Mouse (Mus musculus): ENCODE measurements around the gene Nkx1-1. TPM values are rescaled to one million over a fixed set of nuclear protein-coding genes. Genes with fewer than 3 reads are reported as not detected.

The Nkx1-1 gene
- polyA plus RNA-seq, 1 experiment from 2014 or later = not detected

GRCm38 (mm10) chr5:33396828-33397227 is 36.9 kb downstream of the Nkx1-1 start:
- Histone ChIP-seq H3K9me3 (ENCODE audit: control insufficient read depth, low read length) (no peaks in the 10 kb centered on the region), H3K27me3 (ENCODE audit: control insufficient read depth, insufficient read depth, low read length) (no peaks in the 10 kb centered on the region), H3K4me2 (ENCODE audit: low read length) (no peak overlapping the region), H3K27ac (replicated peaks in 1 of 2; ENCODE audit: control insufficient read depth in 1 of 2, insufficient read depth in 1 of 2, low read depth in 2 of 2, low read length in 2 of 2) (no peak overlapping the region), H3K36me3 (ENCODE audit: control insufficient read depth, insufficient read depth, low read length) (0 out of 2 replicates have a peak, but pooled peaks cover 6% of the 10 kb centered on the region), H3K9ac (ENCODE audit: low read length) (no peak overlapping the region), H3K4me3 (ENCODE audit: control insufficient read depth in 1 of 2, insufficient read depth in 1 of 2, low read depth in 1 of 2, low read length in 2 of 2) (no peak overlapping the region), H3K4me1 (ENCODE audit: control insufficient read depth in 2 of 2, insufficient read depth in 2 of 2, low read length in 2 of 2) (peaks cover 6 to 16% of the 10 kb centered on the region in 2 experiments)
- ATAC-seq (ENCODE audit: insufficient number of reproducible peaks, insufficient read depth, low FRiP score, low read depth) = no peak
- WGBS = 85% methylated on average over 7 of the region's 7 CpGs

GRCm38 (mm10) chr5:33395693-33396092 is 38.1 kb downstream of the Nkx1-1 start:
- 87% methylated on average over 11 of the region's 11 CpGs for WGBS
- H3K4me3 ChIP-seq (ENCODE audit: control insufficient read depth in 1 of 2, insufficient read depth in 1 of 2, low read depth in 1 of 2, low read length in 2 of 2) = no peak overlapping the region
- H3K9me3 ChIP-seq (ENCODE audit: control insufficient read depth, low read length) = no peaks in the 10 kb centered on the region
- H3K27ac ChIP-seq (replicated peaks in 1 of 2; ENCODE audit: control insufficient read depth in 1 of 2, insufficient read depth in 1 of 2, low read depth in 2 of 2, low read length in 2 of 2) = no peak overlapping the region
- H3K27me3 ChIP-seq (ENCODE audit: control insufficient read depth, insufficient read depth, low read length) = no peaks in the 10 kb centered on the region
- 0 out of 2 replicates have a peak, but pooled peaks cover 10% of the 10 kb centered on the region for H3K36me3 ChIP-seq (ENCODE audit: control insufficient read depth, insufficient read depth, low read length)
- no peak for ATAC-seq (ENCODE audit: insufficient number of reproducible peaks, insufficient read depth, low FRiP score, low read depth)
- H3K9ac ChIP-seq (ENCODE audit: low read length) = no peak overlapping the region
- peaks cover 2 to 12% of the 10 kb centered on the region in 2 experiments for H3K4me1 ChIP-seq (ENCODE audit: control insufficient read depth in 2 of 2, insufficient read depth in 2 of 2, low read length in 2 of 2)
- no peak overlapping the region for H3K4me2 ChIP-seq (ENCODE audit: low read length)

GRCm38 (mm10) chr5:33393803-33394202 is 40.0 kb downstream of the Nkx1-1 start:
- Histone ChIP-seq H3K27ac (replicated peaks in 1 of 2; ENCODE audit: control insufficient read depth in 1 of 2, insufficient read depth in 1 of 2, low read depth in 2 of 2, low read length in 2 of 2) (no peak overlapping the region), H3K27me3 (ENCODE audit: control insufficient read depth, insufficient read depth, low read length) (no peaks in the 10 kb centered on the region)
- ATAC-seq (ENCODE audit: insufficient number of reproducible peaks, insufficient read depth, low FRiP score, low read depth) = 0 out of 2 replicates have a peak, but pooled peaks have one; percentile 42

DNA sequence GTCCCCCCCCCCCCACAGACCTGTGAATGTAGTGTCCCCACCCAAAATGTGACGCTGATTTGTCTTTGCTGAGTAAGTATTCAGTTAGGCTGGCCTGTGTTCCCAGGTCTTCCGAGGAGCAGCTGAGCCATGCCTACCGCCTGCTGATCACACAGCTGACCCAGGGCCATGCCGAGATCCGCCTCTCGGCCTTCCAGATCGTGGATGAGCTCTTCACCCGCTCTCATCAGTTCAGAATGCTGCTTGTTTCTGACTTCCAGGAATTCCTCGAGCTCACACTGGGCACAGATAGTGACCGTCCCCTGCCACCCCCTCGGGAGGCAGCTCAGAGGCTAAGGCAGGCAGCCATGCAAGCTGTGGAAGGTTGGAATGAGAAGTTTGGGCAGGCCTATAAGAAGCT is 46.2 kb downstream of the Nkx1-1 start:
- no peak overlapping the region for H3K9ac ChIP-seq (ENCODE audit: low read length)
- no peak overlapping the region for H3K4me2 ChIP-seq (ENCODE audit: low read length)
- H3K4me1 ChIP-seq (ENCODE audit: control insufficient read depth in 2 of 2, insufficient read depth in 2 of 2, low read length in 2 of 2) = no peaks in the 10 kb centered on the region
- WGBS = 67% methylated on average over 11 of the region's 11 CpGs
- no peaks in the 10 kb centered on the region for H3K27me3 ChIP-seq (ENCODE audit: control insufficient read depth, insufficient read depth, low read length)
- ATAC-seq (ENCODE audit: insufficient number of reproducible peaks, insufficient read depth, low FRiP score, low read depth) = no peak
- peaks cover 20% of the 10 kb centered on the region for H3K36me3 ChIP-seq (ENCODE audit: control insufficient read depth, insufficient read depth, low read length)
- H3K4me3 ChIP-seq (ENCODE audit: control insufficient read depth in 1 of 2, insufficient read depth in 1 of 2, low read depth in 1 of 2, low read length in 2 of 2) = no peak overlapping the region
- no peaks in the 10 kb centered on the region for H3K9me3 ChIP-seq (ENCODE audit: control insufficient read depth, low read length)
- H3K27ac ChIP-seq (replicated peaks in 1 of 2; ENCODE audit: control insufficient read depth in 1 of 2, insufficient read depth in 1 of 2, low read depth in 2 of 2, low read length in 2 of 2) = no peak overlapping the region

More at GRCm38 (mm10) chr5:33393803-33394202, 40.0 kb downstream of the Nkx1-1 start:
- 14% methylated on average over 7 of the region's 7 CpGs for WGBS
- Histone ChIP-seq H3K4me3 (ENCODE audit: control insufficient read depth in 1 of 2, insufficient read depth in 1 of 2, low read depth in 1 of 2, low read length in 2 of 2) (no peak overlapping the region), H3K9ac (ENCODE audit: low read length) (no peak overlapping the region), H3K4me2 (ENCODE audit: low read length) (no peak overlapping the region), H3K4me1 (ENCODE audit: control insufficient read depth in 2 of 2, insufficient read depth in 2 of 2, low read length in 2 of 2) (no peaks in the 10 kb centered on the region), H3K36me3 (ENCODE audit: control insufficient read depth, insufficient read depth, low read length) (0 out of 2 replicates have a peak, but pooled peaks cover 12% of the 10 kb centered on the region), H3K9me3 (ENCODE audit: control insufficient read depth, low read length) (no peaks in the 10 kb centered on the region)

Other genes with a start within 250 kb of the Nkx1-1 start
- 72.8 and 79.4 TPM in 2 replicates for gene Spon2, start 215.5 kb downstream of the Nkx1-1 start, polyA plus RNA-seq (2014; fragmentation: Nextera tagmentation; extraction: Ambion mirVana)
- 238 and 245 TPM in 2 replicates for gene Ctbp1, start 159.0 kb downstream of the Nkx1-1 start, polyA plus RNA-seq (2014; fragmentation: Nextera tagmentation; extraction: Ambion mirVana)
- 133 and 140 TPM in 2 replicates for gene Maea, start 98.5 kb downstream of the Nkx1-1 start, polyA plus RNA-seq (2014; fragmentation: Nextera tagmentation; extraction: Ambion mirVana)
- 4.5 and 4.9 TPM in 2 replicates for gene Uvssa, start 55.4 kb downstream of the Nkx1-1 start, polyA plus RNA-seq (2014; fragmentation: Nextera tagmentation; extraction: Ambion mirVana)
- gene Fam53a, start 195.7 kb upstream of the Nkx1-1 start, polyA plus RNA-seq (2014; fragmentation: Nextera tagmentation; extraction: Ambion mirVana) = 49.0 and 58.3 TPM in 2 replicates
- gene Gm9903, start 195.9 kb upstream of the Nkx1-1 start, polyA plus RNA-seq (2014; fragmentation: Nextera tagmentation; extraction: Ambion mirVana) = 1.3 TPM in 2 replicates
- gene Slbp, start 218.6 kb upstream of the Nkx1-1 start, polyA plus RNA-seq (2014; fragmentation: Nextera tagmentation; extraction: Ambion mirVana) = 97.7 and 102 TPM in 2 replicates
- gene Tacc3, start 224.2 kb upstream of the Nkx1-1 start, polyA plus RNA-seq (2014; fragmentation: Nextera tagmentation; extraction: Ambion mirVana) = 105 and 117 TPM in 2 replicates
- gene Tmem129, start 224.4 kb upstream of the Nkx1-1 start, polyA plus RNA-seq (2014; fragmentation: Nextera tagmentation; extraction: Ambion mirVana) = 35.4 and 38.3 TPM in 2 replicates

Data from heart, embryonic 14.5 days (tissue).